Mouse (Mus musculus) liver, adult (tissue): ENCODE results near the gene Spsb2.

ENCODE experiments used
- GATA4 ChIP-seq: IDR thresholded peaks from 2 replicates; pipeline ENCODE4 v1.6.1; 2014; ENCODE audit warnings: mild to moderate bottlenecking, low read length; ENCODE audit not compliant: insufficient replicate concordance

The Spsb2 gene

DNA sequence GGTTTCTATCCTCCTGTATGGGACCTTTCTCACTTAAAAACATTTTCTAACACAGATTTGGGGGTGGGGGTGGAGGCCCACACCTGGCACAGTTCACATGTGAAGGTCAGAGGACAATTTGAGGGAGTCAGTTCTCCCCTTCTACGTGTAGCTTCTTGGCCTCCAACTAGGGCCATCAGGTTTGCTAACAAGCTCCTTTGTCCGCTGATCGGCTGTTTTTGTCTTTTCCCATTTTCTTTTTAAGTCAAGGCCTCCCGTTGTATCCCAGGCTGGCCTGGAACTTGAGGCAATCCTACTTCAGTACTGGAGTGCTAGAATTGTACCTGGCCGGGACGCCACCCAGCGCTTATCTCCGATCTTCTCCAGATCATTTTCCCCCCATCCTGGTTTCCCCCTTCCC lies 23.2 kb downstream of the Spsb2 start:
- TF ChIP-seq GATA4: no peak

DNA sequence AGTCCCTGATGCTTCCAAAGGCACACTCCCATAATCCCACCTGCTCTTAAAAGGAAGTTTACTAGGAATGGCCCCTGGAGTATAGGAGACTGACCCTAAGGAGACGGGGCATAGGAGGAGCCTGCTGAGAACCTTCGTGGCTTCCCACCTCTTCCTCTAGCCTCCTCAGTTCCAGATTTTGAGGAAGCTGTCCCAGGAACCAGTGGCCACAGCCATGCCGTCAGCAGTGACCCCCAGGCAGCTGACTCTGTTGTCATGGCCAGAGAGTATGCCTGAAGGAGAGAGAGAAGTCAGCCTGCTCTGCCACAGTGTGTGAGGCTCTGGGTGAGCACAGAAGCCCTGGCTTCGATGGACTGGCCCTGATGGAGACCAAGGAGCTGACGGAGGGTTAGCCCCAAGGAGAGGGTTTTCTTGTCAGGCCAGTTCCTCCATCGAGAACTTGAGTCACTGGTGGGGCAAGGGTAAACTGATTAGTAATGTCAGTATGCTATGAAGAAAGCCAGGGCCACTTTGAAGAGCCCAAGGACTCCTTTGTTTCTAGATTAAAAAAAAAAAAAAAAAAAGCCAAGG lies 26.1 kb downstream of the Spsb2 start:
- TF ChIP-seq GATA4: no peak

DNA sequence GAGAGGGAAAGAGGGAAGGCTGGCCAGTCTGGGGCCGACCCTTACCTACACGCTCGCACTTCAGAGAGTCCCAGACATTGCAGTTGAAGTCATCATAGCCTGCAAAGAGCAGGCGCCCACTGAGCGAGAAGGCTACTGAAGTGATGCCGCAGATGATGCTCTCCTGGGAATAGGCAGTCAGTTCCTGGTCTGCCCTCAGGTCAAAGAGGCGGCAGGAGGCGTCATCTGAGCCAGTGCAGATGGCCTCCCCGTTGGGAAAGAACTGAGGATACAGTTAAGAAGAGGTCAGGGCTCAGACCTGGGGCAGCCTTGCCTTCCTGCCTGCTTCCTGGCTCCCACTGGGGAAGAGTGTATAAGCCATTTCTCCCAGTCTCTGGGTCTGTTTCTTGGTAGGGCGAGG lies 27.1 kb downstream of the Spsb2 start:
- no peak for TF ChIP-seq GATA4

DNA sequence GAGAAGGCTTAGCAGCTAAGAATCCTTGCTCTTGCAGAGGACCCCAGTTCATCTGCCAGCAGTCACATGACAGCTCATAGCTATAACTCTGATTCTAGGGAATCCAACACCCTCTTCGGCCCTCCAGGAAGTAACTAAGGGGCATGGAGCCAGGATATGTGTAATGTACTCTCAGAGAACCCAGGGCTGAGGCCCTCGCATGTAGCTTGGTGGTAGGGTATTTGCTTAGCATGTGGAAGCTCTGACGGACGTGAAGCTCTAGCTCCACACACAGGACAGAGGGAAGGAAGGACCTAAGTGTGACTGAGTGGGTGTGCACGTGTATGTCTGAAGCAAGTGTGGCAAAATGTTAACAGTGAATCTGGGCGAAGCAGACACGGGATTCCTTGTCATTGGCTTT lies 27.9 kb downstream of the Spsb2 start:
- TF ChIP-seq GATA4: no peak

DNA sequence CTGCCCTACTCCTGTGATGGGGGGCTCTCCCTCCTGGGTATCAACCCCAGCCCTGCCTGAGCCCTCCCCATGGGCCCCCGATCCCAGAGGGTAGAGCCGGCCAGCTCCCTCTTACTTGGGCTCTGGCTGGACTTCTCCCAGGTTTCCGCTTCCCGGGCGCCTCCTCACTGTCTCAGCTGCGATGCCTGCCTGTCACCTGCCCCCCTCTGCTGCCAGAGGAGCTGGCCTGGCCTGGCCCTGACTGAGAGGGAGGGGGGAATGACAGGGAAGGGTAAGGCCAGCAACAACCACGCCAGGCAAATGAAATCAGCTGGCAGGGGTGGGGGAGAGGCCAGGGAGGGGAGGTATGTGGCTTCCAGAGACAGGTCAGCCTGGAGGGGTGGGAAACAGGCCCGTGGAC lies 31.3 kb downstream of the Spsb2 start:
- TF ChIP-seq GATA4: no peak

DNA sequence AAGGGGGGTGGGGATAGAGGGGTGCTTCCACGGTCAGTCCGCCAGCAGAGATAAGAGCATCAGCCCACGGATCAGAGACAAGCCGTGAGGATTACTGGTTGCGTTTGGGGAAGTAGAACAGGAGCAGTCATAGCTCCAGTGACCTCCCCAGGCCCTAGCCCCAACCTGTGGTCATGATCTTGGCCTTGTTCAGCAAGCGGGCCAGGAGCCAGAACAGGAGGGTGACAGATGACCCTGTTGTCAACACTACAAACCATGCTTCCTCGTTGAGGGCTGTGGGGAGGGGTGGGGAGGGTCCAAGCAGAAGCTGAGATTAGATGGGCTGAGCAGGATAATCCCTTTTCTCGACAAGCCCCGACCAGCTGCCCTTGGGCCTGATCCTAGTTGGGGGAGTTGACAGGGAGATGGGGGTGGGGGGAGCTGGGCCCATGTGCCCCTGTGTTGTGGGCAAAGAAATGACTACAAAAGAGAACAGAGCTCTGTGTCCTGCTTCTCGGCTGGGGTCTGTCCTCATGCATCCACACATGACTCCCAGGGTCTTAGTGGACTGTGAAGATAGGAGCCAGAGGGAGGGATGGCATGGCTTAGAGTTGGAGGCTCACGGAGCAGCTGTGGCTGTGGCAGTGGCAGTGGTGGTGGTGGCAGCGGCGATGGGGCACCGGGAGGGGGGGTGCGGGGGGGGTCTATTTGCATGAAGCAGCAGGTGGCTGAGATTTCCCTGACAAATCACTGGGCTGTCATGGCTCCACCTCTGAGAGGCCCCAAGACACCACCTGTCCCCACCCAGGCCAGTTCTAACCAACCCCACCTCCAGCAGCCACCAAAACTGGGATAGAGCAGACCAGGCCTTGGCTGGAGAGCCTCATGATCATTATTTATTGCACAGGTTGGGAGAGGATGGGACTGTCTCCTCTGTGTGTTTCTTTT lies 32.0 kb downstream of the Spsb2 start, which contains the start of gene Gnb3:
TSS of gene Gnb3 (minus strand) at position 35 of the 927 bp plus-strand sequence.
- no peak for TF ChIP-seq GATA4

DNA sequence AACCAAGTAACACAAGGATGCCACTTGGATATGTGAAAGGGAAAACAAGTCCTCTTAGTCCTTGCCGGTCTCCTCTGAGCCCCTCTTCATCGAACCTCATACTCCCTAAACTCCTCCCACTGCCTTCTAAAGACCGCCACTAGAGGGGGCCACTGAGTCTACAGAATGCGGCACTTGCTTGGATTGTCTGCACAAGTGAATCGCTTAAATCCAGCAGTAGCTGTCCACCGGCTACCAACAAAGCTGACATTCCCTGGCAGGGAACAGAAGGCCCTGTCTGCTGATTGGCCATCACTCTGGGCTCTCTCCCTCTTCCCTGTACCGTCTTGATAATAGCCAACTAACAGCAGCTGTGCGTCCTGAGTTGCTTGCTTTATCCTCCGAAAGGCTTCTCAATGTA lies 38.8 kb downstream of the Spsb2 start:
- TF ChIP-seq GATA4: no peak

DNA sequence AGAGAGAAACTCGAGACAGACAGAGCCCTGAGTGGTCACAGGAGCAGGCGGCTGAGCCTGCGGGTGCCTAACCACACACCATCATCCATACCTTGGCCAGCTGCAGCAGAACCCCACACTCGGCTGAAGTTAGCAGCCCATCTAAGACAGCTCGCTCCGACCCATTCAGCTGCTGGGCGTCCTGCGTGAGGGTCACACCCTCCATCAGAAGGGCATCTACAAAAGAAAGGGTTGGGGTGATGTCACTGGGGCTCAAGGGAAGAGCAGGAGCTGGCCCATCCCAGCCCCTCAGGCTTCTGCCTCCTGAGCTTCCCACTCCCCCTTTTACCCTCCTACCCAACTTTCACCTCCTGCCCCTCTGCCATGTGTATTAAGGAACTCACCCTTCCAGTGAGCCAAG lies 42.1 kb downstream of the Spsb2 start:
- no peak for TF ChIP-seq GATA4

DNA sequence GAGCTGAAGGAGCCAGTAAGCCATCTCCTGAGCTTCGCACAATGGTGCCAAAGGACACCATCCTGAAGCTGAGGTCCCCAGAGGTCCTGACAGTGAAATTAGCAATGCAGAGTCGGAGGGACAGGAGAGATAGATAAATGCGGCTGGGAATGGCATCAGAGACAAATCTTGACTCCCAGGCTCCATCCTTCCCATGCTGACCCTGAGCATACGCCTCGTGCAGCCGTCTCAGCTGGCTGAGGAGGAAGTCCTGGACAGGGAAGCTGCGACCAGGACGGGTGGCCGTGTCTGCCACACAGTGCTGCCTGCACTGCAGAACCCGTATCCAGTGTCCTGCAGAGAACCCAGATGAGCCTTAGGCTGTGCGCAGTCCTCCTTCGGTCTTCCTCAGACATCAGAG lies 46.2 kb downstream of the Spsb2 start:
- TF ChIP-seq GATA4: no peak

DNA sequence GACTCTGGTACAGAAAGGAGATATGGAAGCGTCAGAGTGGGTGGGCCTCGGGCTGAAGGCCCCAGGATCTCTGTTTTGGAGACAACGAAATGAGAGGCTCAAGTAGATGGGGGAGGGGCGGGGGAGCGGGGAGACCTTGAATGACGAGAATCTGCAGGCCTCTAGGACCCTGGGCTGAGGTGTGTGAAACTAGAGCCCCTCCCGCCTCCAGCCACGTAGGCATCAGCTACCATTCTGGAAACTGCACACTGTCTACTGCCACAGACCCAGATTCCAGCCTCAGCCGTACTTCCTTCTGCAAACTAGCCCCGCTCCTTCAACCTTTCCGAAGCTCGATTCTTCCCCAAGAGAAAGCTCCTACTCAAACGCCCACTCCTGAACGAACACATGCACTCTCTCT lies 47.9 kb downstream of the Spsb2 start:
- TF ChIP-seq GATA4: no peak

DNA sequence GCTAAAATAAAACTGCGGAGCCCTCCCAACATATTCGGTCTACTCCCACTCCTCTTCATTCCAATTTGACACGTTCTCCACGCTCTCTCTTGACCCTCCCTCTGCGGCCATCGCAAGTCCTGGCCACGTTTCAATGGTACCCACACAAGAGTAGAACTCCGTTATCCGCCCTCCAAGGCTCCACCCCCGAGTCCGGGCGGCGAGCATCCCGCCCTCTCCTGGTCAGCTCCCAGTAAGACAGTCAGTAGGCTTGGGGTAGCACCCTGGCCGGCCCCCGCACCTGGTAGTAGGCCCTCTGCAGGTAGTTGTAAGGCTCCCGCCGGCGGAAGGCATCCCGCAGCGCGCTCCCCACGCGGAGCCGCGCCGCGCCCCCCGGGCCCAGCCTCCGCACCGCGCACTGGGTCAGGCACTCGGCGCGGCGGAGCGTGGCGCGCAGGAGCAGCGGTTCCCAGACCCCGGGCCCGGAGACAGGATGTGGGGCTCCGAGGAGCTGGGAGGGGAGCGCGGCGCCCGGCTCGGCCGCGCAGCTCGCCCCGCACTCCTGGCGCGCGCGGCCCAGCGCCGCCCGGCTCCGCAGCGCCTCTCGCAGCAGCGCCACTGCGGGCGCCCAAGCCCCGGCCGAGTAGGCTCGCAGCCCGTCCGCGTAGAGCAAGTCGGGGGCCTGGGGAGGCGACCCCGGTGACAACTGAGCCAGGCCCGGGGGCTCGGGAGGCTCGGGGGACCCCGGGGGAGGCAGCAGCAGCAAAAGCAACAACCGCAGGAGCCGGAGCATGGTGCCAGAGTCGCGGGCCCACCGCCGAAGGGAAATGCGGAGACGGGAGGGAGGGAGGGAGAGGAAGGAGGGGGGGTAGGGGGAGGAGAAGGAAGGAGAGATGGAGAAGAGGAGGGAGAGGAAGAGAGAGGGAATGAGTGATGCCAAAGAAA lies 48.7 kb downstream of the Spsb2 start, which contains the start of gene P3h3:
TSS of gene P3h3 (minus strand) at position 837 of the 924 bp plus-strand sequence.
- TF ChIP-seq GATA4: no peak

DNA sequence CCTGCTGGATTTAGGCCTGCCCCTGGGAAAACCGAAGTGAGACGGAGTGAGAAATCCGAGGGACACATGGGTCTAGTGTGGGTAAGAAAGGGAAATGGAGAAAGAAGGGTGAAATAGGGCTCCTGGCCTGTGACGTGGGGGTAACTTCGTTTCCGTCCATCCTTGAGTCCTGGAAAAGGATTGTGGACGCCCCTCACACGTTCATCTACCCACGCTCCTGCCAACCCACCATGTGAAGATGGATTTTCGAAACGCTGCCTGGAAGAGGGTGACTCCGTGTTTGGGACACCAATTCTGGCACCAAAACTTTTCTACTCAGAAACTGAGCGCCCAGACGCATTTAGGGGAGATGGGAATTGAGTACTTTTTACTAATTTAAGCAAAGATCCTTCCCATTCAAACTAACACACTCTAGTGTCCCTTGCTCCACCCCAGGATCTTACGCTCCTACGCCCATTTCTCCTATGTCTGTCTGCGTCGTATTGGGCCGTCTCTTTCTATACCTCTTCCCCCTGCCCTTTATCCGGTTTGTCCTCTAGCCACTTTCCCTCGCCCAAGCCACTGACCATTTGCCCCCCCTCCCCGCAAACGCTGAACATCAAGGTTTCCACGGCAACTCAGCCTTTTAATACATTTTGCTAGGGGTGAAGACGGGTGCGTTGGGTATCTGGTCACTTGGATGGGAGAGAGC lies 49.5 kb downstream of the Spsb2 start:
- no peak for TF ChIP-seq GATA4

DNA sequence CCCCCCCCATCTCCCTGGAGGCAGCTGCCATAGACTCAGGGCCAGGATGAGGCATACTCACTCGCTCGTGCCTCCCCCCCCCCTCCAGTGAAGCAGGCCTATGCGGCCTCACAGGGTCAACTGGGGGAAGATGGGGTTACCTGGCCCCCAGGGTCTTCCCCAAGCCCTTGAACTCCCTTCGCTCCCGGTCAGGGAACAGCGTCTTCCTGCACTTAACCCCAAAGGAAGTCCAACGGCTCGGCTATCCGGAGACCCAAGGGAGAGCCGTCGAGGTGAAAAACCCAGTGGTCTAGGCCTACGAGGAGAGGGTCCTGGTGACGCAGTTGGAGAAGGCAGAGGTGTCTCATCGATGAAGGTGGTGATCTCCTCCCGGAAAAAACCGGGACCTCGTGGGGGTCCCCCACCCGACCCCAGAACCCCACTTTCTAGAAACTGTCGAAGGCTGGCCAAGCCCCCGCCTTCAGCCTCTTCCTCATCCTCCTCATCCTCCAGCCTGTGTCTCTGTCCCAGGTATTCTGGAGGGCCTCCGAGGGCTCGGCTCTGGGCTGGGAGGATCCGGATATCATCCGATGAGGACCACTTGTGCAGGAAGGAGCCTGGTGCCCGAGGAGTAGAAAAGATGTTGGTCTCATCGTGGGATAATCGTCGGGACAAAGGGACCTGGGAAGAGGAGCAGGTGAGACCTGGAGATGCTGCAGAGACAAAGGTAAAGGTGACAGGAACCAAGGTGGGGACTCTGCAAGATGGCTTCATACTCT lies 50.3 kb downstream of the Spsb2 start:
- no peak for TF ChIP-seq GATA4

DNA sequence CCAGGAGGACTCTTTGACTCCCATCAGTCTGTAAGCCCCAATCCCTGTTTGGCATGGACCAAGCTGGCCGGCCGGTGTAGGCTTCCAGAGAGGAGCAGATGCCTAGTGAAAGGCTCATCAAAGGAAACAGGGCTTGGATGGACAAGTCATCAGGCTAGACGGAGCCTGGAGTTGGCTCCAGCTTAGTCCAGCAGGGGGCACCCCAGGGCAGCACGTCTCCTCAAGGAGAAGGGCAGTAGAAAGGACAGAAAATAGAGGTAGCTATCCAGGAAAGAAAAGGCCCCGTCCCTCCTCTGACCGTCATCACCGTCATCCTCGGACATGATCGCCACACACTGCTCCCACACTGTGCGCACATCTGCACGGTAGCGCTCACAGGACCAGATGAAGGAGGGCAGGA lies 51.3 kb downstream of the Spsb2 start:
- TF ChIP-seq GATA4: no peak
